Mouse (Mus musculus) heart, embryonic 16.5 days (tissue): ENCODE results near the gene Wdr73. TPM values are rescaled to one million over a fixed set of nuclear protein-coding genes. Genes with fewer than 3 reads are reported as not detected.

Source experiments
- ATAC-seq: fragments of 200-750 bp; cut with Nextera tagmentation; replicated peaks from 2 replicates; pipeline ENCODE4 v1.8.0; 2017; ENCODE audit warnings: moderate number of reproducible peaks; ENCODE audit not compliant: insufficient read depth, low FRiP score; ENCODE audit errors: extremely low read depth
- H3K27ac ChIP-seq: fragments of 300-500 bp; sonication (generic); 2 replicates; pipeline ENCODE4 v1.5.1; 2014; ENCODE audit warnings: mild to moderate bottlenecking, low read length, control low read depth, moderate library complexity
- H3K27me3 ChIP-seq: fragments of 300-500 bp; sonication (generic); 2 replicates; pipeline ENCODE4 v1.6.1; 2014; ENCODE audit warnings: low read length, mixed read lengths; ENCODE audit not compliant: control insufficient read depth, insufficient read depth
- H3K36me3 ChIP-seq: fragments of 300-500 bp; sonication (generic); 2 replicates; pipeline ENCODE4 v1.6.1; 2014; ENCODE audit not compliant: control insufficient read depth, insufficient read depth
- H3K4me1 ChIP-seq: fragments of 300-500 bp; sonication (generic); 2 replicates; pipeline ENCODE4 v1.6.1; 2014; ENCODE audit warnings: low read length, mixed read lengths; ENCODE audit not compliant: control insufficient read depth, insufficient read depth
- H3K4me2 ChIP-seq: fragments of 300-500 bp; sonication (generic); 2 replicates; pipeline ENCODE4 v1.6.1; 2014; ENCODE audit warnings: low read depth, mild to moderate bottlenecking, control low read depth, low read length
- H3K4me3 ChIP-seq: fragments of 300-500 bp; sonication (generic); 2 replicates; pipeline ENCODE4 v1.5.1; 2014; ENCODE audit warnings: mild to moderate bottlenecking, control low read depth, low read length
- H3K9ac ChIP-seq: fragments of 300-500 bp; sonication (generic); 2 replicates; pipeline ENCODE4 v1.6.1; 2014; ENCODE audit warnings: low read length, control low read depth
- H3K9me3 ChIP-seq: fragments of 300-500 bp; sonication (generic); replicated peaks from 2 replicates; pipeline ENCODE4 v1.6.1; 2016; ENCODE audit warnings: low read length; ENCODE audit not compliant: control insufficient read depth
- WGBS: fragments of 180-500 bp; shearing (Covaris S2); extraction: QIAGEN DNeasy Blood & Tissue Kit; methylation state at CpG from one replicate; pipeline ENCODE4 v1.1.7; 2014; 5-methylcytosine and 5-hydroxymethylcytosine counted together
- polyA plus RNA-seq: library from polyadenylated mRNA; unstranded; fragments of >200 nt; fragmentation: Nextera tagmentation; extraction: Ambion mirVana; gene quantifications from 2 replicates; pipeline ENCODE4 v1.2.1, GENCODE M21; 2015

Wdr73 gene
- polyA plus RNA-seq, 1 experiment from 2014 or later: 21.5 TPM

DNA sequence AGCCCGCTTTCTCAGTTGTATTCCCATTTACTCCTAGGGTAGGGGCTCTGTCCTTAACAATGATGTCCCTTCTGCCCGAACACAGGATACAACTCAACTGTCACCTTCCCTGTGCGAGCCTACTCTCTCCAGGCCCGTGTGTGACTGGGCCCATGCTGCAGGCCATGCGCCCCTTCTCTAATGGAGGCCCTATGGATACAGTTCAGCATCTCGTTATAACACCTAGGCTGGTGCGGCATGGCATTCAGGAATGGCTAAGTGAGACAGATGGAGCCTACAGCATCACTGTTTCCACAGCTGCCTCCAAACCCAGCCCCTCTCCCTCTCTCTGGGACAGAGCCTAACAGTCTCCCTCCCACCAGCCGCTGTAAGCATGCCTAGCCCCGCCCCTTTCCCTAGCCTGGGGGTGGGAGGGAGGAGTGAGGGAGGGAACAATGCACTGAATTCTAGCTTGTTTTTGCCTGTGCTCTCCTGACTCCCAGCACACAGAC is 12.0 kb downstream of the Wdr73 start:
- WGBS: 41% methylated on average over 9 of the region's 9 CpGs
- peak; percentile 83 for ATAC-seq
- Histone ChIP-seq H3K9ac (no peak overlapping the region), H3K4me3 (no peak overlapping the region), H3K4me1 (peaks cover 11% of the 10 kb centered on the region), H3K4me2 (no peak overlapping the region), H3K27me3 (no peaks in the 10 kb centered on the region), H3K36me3 (peaks cover 21% of the 10 kb centered on the region), H3K9me3 (no peaks in the 10 kb centered on the region; the same call in 1 of the 2 replicates), H3K27ac (peak overlapping the region; percentile 72)

DNA sequence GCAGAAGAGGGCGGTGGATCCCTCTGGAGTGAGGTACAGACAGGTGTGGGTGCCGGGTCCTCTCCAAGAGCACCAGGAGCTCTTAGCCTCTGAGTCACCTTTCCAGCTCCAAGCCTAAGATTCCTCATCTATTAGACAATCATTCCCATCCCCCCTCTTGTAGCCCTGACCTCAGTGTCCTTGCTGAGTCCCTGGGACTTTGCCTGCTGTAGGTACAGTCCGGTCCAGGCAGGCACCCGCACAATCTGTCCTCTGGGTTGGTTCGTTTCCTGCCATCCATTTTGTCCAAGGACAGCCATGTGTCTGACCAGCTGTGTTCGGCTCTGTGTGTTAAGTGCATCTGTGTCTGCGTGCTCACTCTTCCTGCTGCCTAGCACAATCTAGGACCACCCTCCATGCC is 12.5 kb downstream of the Wdr73 start:
- Histone ChIP-seq H3K36me3 (peaks cover 20% of the 10 kb centered on the region), H3K4me2 (no peak overlapping the region), H3K4me1 (peaks cover 11% of the 10 kb centered on the region), H3K4me3 (no peak overlapping the region), H3K9ac (no peak overlapping the region), H3K9me3 (no peaks in the 10 kb centered on the region; the same call in 1 of the 2 replicates), H3K27ac (peak overlapping the region; percentile 63), H3K27me3 (no peaks in the 10 kb centered on the region)
- ATAC-seq: 0 out of 2 replicates have a peak, but pooled peaks have one; percentile 1
- WGBS: 65% methylated on average over 7 of the region's 7 CpGs

DNA sequence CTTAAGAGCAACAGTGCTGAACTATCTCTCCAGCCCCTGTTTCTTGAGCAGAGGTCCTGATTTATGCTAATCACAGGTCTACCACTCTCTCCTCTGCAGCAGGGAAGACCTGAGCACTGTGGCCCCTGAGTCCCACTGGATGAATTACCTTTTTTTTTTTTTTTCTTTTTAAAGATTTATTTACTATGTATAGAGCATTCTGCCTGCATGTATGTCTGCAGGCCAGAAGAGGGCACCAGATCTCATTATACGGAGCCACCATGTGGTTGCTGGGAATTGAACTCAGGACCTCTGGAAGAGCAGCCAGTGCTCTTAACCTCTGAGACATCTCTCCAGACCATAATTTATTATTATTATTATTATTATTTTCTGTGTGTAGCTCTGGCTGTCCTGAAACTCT is 15.4 kb downstream of the Wdr73 start:
- Histone ChIP-seq H3K9ac (no peak overlapping the region), H3K27ac (no peak overlapping the region), H3K4me3 (no peak overlapping the region), H3K36me3 (no peaks in the 10 kb centered on the region; the same call in 1 of the 2 replicates), H3K4me1 (peaks cover 16% of the 10 kb centered on the region), H3K4me2 (no peak overlapping the region), H3K9me3 (no peaks in the 10 kb centered on the region; the same call in 1 of the 2 replicates), H3K27me3 (no peaks in the 10 kb centered on the region)
- ATAC-seq: no peak
- WGBS: 25% methylated on average over 1 of the region's 1 CpGs

- peaks cover 5% of the 10 kb centered on the region for H3K4me1 ChIP-seq
- 19% methylated on average over 14 of the region's 14 CpGs for WGBS
- no peak overlapping the region for H3K27ac ChIP-seq
- peak overlapping the region; percentile 34 for H3K9ac ChIP-seq
- peak overlapping the region; percentile 29 for H3K4me3 ChIP-seq
- no peaks in the 10 kb centered on the region for H3K9me3 ChIP-seq
- H3K27me3 ChIP-seq: no peaks in the 10 kb centered on the region
- no peaks in the 10 kb centered on the region for H3K36me3 ChIP-seq
- ATAC-seq: peak; percentile 84
- peak overlapping the region; percentile 67 for H3K4me2 ChIP-seq
Observed at GRCm38 (mm10) chr7:80882830-80883505, 18.1 kb downstream of the Wdr73 start.

- Histone ChIP-seq H3K9ac (no peak overlapping the region), H3K27me3 (no peaks in the 10 kb centered on the region), H3K36me3 (peaks cover 35% of the 10 kb centered on the region), H3K4me1 (no peaks in the 10 kb centered on the region), H3K4me3 (no peak overlapping the region), H3K9me3 (no peaks in the 10 kb centered on the region), H3K4me2 (no peak overlapping the region), H3K27ac (no peak overlapping the region)
- 63% methylated on average over 37 of the region's 37 CpGs for WGBS
- ATAC-seq: no peak
Observed at GRCm38 (mm10) chr7:80875727-80876126, 25.3 kb downstream of the Wdr73 start.

DNA sequence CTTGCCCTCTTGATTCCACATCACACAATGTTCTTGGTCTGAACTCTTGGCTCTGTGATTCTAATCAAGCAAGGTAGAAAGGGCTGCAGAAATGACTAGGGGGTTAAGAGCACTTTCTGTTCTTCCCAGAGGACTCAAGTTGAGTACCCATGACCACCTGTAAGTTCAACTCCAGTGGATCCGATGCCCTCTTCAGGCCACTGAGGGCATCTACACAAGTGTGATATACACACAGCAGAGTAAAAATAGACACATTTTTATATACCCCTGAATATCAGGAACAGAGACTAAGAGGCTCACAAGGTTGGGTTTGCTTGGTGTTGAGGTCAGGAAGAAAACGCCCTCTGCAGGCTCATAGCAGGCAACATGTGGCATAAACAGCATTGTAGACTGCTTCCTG is 27.4 kb downstream of the Wdr73 start:
- WGBS: 94% methylated on average over 2 of the region's 2 CpGs
- Histone ChIP-seq H3K9ac (no peak overlapping the region), H3K27ac (no peak overlapping the region), H3K36me3 (peaks cover 38% of the 10 kb centered on the region), H3K27me3 (no peaks in the 10 kb centered on the region), H3K9me3 (no peaks in the 10 kb centered on the region), H3K4me2 (no peak overlapping the region), H3K4me1 (no peaks in the 10 kb centered on the region), H3K4me3 (no peak overlapping the region)
- ATAC-seq: no peak

DNA sequence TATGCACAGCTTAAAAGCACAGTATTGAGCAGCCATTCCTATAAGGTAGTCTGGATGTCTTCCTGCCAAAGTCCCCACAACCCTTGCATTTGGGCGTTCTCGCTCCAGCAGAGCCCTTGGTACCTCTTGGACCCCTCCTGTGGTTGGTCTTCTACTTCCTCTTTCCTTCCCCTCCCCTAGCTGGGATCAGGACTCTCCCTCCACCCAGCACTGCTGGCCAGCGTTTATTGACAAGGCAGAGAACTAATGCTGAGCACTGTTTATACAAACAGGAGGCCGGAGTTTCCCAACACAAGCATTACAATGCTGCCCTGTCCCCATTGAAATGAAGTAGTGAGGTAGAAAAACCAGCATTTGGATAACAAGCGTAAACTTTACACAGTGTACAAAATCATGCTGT is 28.0 kb downstream of the Wdr73 start:
- Histone ChIP-seq H3K36me3 (peaks cover 43% of the 10 kb centered on the region), H3K27me3 (no peaks in the 10 kb centered on the region), H3K4me2 (no peak overlapping the region), H3K4me3 (no peak overlapping the region), H3K27ac (no peak overlapping the region), H3K4me1 (no peaks in the 10 kb centered on the region), H3K9me3 (no peaks in the 10 kb centered on the region), H3K9ac (no peak overlapping the region)
- ATAC-seq: no peak
- WGBS: 90% methylated on average over 5 of the region's 5 CpGs

GRCm38 (mm10) chr7:80868686-80869085 is 32.4 kb downstream of the Wdr73 start:
- WGBS: 69% methylated on average over 2 of the region's 2 CpGs
- Histone ChIP-seq H3K27ac (no peak overlapping the region), H3K9me3 (no peaks in the 10 kb centered on the region), H3K27me3 (no peaks in the 10 kb centered on the region), H3K36me3 (peaks cover 37% of the 10 kb centered on the region), H3K4me2 (no peak overlapping the region), H3K9ac (no peak overlapping the region), H3K4me1 (peaks cover 20% of the 10 kb centered on the region), H3K4me3 (no peak overlapping the region)
- ATAC-seq: no peak

- ATAC-seq: no peak
- WGBS: 62% methylated on average over 7 of the region's 7 CpGs
- H3K27ac ChIP-seq: no peak overlapping the region
- no peaks in the 10 kb centered on the region for H3K27me3 ChIP-seq
- H3K4me2 ChIP-seq: no peak overlapping the region
- peaks cover 32% of the 10 kb centered on the region for H3K36me3 ChIP-seq
- H3K4me1 ChIP-seq: peaks cover 37% of the 10 kb centered on the region
- no peaks in the 10 kb centered on the region for H3K9me3 ChIP-seq
- H3K9ac ChIP-seq: no peak overlapping the region
- no peak overlapping the region for H3K4me3 ChIP-seq
Observed at GRCm38 (mm10) chr7:80866514-80867147, 34.4 kb downstream of the Wdr73 start.
